Mouse (Mus musculus): ENCODE measurements at regions not wholly inside any gene's neighbourhood (a gene's known extent, or its start where the extent isn't known, plus 50 kb on each side); places are given as distances from the start of the nearest gene placed in this dataset.

- no peak for DNase-seq (ENCODE audit: low spot score in 2 of 2)
Observed at GRCm38 (mm10) chr4:34105251-34105650, 55.3 kb upstream of the Spaca1 start.

DNA sequence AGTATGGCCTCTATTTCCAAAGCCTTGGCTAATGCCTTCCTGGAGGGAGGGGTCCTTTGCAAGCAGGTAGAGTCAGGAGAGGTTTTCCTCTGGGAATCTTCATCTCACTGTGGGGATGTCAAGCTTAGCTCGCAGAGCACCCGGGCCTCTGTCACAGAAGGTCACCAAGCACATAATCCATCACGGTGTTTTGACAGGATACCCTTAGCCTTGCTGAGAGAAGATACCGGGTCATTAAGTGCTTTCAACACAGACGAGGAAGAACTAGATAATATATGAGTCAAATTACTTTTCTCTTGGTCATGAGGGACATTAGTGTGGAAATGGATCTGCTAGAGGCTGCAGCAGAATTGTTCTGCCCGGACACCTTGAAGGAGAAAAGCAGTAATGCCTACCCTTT, 64.3 kb upstream of the Spaca1 start:
- no peak for DNase-seq (ENCODE audit: low spot score in 2 of 2)

DNA sequence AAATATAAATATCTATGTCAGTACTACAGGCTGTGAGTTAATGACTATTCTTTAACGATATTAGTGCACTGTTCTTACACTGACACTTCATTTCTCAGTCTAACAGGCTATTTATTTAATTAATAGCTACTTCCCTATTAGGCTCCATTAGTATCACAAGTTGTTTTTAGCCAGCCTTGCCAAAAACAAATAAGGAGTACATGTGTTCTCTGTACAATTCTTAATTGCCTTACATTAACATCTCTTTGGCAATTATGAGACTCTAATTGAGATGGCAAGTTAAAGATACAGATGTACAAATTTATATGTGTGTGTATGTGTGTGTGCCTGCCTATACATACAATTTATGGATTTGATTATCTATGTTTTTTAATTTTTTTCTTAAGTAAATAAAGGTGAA, 67.1 kb upstream of the Spaca1 start:
- no peak for DNase-seq (ENCODE audit: low spot score in 2 of 2)

GRCm38 (mm10) chr4:34122959-34123520, 73.0 kb upstream of the Spaca1 start:
- DNase-seq (ENCODE audit: low spot score in 2 of 2), result no peak

DNA sequence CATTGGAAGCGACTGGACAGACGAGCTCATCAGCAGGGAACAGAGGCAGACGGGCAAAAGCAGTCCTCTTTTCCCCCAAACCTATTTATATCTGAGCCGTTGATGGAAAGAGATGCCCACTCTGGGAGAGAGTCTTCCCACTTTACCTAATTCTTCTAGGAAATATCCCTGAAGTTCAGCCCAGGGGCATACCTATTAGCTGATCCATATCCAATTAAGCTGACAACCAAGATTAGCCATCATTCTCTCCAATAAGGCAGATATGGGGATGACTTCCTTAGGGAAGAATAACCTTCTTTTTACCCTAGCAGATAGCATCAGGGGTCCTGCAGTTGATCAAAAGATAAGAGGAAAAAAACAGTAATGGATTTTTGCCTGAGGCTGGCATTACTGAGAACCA, 78.2 kb upstream of the Spaca1 start:
- no peak for DNase-seq (ENCODE audit: low spot score in 2 of 2)

DNA sequence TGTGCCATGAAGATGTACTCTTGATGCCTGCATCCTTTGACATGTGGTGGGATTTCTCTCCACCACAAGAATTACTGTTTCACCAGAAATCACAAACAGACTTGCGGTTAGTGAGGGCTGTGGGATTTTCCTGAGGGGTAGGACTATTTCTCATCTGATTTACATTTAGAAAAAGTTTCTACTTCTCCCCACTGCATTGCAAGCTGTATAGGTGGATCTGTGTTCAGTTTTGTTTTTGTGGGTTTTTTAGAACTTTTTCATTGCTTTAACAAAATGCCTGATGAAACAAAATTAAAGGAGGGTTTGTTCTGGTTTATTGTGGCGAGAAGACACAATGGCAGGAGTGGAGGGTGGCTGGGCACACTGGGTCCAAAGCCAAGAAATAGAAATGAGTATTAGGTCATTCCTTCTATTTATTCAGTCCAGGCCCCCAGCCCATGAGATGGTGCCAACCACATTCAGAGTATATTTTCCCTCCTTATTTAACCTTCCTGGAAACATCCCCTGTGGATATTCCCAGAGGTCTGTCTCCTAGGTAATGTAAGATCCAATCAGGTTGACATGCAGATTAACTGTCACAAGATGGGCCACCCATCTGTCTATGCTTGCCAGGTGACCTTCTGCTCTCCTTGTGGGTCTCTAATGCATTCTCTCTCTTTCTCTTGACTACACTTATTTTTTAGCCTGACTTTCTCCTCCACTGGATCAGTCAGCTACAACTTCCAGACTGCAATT, 96.3 kb upstream of the Spaca1 start:
- DNase-seq (ENCODE audit: low spot score in 2 of 2), result no peak

DNA sequence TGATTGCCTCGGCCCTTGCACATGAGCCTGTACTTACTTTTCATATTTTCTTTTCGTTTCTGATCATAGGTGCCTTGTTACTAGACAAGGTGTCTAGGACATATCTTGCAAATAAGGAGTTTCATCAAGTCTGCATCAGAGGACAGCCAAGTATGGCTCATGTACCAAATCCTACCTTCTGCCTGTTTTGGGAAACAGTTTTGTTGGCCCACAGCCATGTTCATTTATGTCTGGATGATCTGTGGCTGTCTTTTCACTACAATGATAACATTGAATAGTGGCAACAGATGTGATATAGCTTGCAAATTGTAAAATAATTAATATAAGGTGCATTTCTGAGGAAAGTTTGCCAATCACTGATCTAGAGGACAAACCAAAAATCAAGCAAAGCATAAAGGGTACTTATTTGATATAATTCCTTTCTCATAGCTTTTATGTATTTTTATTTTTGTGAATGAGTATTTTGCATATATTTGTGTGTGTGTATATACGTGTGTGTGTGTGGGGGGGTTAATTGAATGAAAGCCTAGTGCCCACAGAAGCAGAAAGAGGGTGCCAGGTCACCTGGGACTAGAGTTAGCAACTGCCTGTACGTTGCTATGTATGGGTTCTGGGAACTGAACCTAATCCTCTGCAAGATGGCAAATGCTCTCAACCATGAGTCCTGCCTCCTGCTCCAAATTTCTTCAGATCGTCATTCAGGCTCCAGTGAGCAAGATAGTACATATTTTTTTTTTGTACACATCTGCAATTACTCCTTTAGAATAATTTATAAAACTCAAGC, 99.2 kb upstream of the Spaca1 start:
- DNase-seq (ENCODE audit: low spot score in 2 of 2), result no peak

DNA sequence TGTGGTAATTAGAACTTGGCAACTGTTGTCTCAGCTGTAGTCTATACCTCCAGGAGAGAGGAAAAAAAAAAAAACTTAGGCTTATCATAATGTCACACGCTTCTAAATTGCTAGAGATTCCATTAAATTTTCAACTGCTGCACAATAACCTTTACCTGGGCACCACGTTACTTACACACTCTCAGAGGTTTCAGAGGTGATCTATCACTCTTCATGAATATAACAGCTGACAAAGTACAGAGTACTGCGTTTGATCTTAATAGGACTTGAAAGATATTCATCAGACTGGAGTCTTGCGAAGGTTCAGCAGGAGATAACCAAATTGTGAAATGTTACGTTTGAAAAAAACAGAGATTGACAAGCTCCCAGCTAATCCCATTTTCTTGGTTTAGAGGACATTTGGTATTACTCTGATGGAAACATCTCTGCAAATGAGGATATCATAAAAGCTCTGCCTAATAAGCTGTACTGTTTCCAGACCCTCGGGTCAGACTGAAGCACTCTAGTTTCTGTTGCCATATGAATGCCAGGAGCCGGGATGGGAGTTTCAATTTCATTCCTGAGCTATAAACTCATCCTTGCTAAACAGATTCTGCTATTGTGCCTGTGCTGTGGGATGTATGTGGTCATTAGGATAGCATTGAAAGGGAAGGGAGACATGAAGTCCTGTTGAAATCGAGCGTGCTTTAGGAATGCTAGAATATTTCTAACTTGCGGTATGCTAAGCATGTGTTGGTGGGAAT, 101.8 kb upstream of the Spaca1 start:
- no peak for DNase-seq (ENCODE audit: low spot score in 2 of 2)

DNA sequence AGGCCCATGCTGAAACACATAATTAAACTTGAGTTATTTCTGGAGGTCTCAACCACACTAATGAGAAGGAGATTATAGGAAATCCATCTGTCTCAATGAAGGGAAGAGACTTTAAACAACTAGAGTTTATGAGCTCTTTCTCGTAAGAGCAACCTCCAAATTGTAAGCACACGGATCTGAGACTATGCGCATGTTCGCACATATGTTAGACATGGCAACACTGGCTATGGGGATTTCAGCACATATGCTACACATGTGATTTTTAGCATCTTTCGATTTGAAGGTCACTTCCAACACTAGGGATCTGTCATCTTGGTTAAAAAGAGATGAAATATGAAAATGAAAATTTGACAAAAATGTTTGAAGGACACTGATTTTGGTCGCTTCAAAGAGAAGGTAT, 105.5 kb upstream of the Spaca1 start:
- no peak for DNase-seq (ENCODE audit: low spot score in 2 of 2)

GRCm38 (mm10) chr4:34157818-34158511, 108.0 kb upstream of the Spaca1 start:
- no peak for DNase-seq (ENCODE audit: low spot score in 2 of 2)

GRCm38 (mm10) chr4:34171265-34171862, 121.4 kb upstream of the Spaca1 start:
- DNase-seq (ENCODE audit: low spot score in 2 of 2), result no peak

- DNase-seq (ENCODE audit: low spot score in 2 of 2), result no peak
Observed at GRCm38 (mm10) chr4:34172000-34172399, 122.0 kb upstream of the Spaca1 start.

GRCm38 (mm10) chr4:34177421-34177820, 127.4 kb upstream of the Spaca1 start:
- DNase-seq (ENCODE audit: low spot score in 2 of 2), result no peak

- no peak for DNase-seq (ENCODE audit: low spot score in 2 of 2)
Observed at GRCm38 (mm10) chr4:34186522-34186921, 136.5 kb upstream of the Spaca1 start.

DNA sequence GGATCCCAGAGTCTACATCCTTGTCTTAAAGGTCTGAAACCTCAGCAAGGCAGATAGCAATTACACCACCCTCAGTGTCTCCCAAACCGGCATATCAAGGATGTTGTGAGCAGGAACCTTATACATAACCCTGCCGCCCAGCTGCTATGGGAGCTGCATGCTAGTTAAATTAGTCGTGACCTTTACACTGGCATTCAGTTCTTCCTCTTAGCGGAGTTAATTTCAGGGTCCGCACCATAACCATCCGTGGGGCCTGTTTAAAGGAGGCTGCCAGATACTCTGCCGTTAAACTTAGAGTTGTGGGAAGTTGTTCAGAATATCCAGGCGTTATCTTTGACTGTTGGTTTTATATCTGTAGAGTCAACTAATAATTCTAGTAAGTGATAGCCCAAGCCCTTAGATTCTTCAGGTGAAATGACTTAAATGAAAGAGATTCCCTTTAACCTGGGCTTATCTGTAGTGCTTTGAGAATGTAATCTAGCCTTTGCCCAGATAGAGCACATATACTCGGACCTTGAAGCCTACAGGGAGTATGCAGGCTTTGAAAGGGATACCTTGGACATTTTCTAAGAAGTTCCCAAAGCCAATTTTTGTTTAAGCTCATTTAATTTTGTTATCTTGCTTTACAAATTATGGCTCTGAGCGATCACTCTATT, 153.3 kb upstream of the Spaca1 start:
- DNase-seq (ENCODE audit: low spot score in 2 of 2), result no peak

DNA sequence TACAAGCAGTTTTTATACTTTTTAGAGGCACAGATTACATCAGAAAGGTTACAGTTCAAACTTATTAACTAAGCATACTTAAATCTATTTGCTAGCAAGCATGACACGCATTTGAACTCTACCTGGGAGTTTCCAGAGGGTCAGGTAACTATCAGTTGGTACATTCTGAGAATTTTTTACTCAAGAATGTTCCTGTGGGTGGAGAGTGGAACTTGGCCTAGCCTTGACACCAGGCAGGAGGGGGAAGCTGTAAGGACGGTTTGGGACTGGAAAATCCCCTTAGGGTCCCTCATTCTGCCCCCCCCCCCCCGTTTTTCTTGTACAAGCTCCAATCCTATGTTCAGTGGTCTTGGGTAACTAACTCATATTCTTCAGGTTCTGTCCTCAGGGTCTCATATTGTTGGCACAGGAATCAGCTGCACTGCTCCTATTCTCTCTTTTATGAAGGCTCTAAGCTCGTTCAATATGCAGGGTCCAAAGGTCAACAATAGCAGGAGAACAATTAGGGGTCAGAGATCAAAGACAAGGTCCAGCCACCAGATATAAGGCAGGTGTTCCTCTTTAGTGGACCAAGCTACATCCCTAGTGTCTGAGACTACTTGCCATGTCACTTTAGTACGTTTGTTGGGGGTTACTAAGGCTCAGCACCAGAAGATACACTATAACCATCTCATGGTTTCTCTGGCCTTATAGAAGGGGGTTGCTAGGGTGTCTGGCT, 159.3 kb upstream of the Spaca1 start:
- DNase-seq (ENCODE audit: low spot score in 2 of 2), result no peak

DNA sequence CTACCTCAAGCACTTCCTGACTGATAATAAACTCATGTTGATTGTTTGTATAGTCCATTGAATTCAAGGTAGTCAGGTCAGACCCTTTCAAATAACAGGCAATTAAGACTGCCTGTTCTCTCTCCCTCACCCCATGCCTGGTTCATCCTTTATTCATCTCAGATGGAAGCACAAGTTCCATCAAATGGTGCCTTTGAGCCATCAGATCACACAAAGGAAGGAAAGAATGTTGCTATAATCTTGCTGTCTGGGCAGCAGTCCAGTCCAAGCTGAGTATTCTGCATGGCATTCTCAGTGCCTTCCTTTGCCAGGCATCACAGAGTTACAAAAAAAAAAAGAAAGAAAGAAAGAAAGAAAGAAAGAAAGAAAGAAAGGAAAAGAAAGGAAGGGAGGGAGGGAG, 163.7 kb upstream of the Spaca1 start:
- no peak for DNase-seq (ENCODE audit: low spot score in 2 of 2)

- DNase-seq (ENCODE audit: low spot score in 2 of 2), result no peak
Observed at GRCm38 (mm10) chr4:34214346-34214745, 164.4 kb upstream of the Spaca1 start.

DNA sequence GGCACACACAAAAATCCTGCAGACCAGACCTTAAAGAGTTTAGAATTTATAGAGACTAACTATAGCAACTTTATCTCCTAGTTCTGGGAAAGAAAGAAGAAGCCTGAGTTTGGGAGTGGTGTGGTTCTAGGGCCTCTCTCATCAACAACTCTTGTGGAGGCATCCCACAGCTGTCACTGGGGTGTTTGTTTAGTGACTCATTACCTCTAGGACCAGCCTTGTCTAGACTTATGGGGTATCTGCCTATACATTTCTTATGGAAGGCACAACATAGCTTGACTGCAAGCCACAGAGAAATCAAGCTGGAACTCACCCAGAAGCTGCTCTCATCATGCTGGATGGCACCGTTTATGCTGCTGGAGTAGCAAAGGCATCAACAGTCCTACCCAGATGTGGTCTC, 171.9 kb upstream of the Spaca1 start:
- DNase-seq (ENCODE audit: low spot score in 2 of 2), result no peak

Data from cerebellum, postnatal 4 days (tissue).